Mouse (Mus musculus) liver, adult 2 months (tissue): Measurements from ENCODE around the gene Slc25a25.

Experiments
- CTCF ChIP-seq: fragments of 200-500 bp; IDR thresholded peaks from 2 replicates; pipeline ENCODE4 v1.5.1; 2011; ENCODE audit warnings: low read depth, low read length, control low read depth
- POLR2A ChIP-seq: fragments of 200-500 bp; IDR thresholded peaks from 2 replicates; pipeline ENCODE4 v1.6.1; 2011; ENCODE audit warnings: low read length, control low read depth; ENCODE audit not compliant: insufficient read depth; ENCODE audit errors: extremely low read depth

DNA sequence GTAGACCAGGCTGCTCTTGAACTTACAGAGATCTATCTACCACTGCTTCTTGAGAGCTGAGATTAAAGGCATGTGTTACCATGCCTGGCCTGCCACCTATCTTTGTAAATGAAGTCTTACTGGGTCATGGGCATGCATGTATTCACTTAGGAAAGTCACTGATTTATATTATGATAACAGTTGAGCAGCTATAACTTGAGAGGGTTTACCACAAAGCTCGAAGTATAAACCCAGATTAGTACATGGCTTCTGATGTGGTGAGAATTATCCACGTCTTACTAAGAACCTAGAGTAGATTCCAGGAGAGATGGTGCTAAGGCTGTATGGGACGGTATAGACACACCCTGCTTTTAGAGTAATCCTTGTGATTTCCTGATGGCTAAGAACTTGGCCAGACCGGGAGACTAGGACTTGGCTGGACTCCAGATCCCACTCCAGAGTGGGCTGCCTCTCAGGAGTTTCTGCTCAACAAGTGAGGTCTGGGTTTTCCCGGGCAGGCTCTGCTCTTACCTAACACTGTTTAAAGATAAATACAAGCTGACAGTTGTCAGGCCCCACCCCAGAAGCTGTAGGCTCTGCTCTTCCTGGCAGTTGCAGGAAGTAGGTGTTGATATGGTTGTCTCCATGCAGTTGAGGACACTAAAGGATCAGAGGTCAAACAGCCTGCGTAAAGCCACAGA, 13.1 kb upstream of the Slc25a25 start:
- TF ChIP-seq POLR2A (no peak), CTCF (no peak)
